ENCODE assay signal across 17 mouse cellular contexts in the genomic region with DNA sequence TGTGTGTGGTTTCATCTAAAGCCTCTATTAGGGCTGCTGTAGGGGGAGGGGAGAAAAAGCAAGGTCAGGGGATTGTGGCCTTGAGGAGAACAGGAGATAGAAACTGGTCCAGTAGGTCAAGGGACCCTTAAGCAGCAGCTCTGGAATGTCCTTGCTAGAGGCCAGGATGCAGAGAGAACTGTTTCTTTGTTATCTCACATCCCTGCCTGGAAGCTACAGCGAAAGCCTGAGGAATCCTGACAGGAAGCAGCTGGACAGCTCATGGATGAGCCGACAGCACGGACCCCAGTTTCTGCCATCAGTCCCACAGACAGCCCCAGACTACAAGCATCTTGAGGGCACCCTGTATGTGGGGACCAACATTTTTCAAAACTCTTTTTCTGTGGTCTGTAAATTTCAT.
DNase-seq lines count a peak whose midpoint lies in the region; ATAC-seq and TF ChIP-seq lines count a peak whose summit lies in the region.
"Had no signal": no experiment of that assay in that cellular context is flagged by ENCODE, and none has a peak within 500 bp of the region (broad histone marks: within the 10 kb centered on the region; RNA-seq: fewer than 3 reads in every experiment).

No protein-coding gene starts in this region.

- intact Hi-C loops in left cerebral cortex, postnatal 14 days (cut with DNase I) = no loop called here

- H3K9ac ChIP-seq in forebrain, embryonic 11.5 days (ENCODE audit: low read length) = no peak overlapping the region
- no peak overlapping the region for H3K9ac ChIP-seq in forebrain, embryonic 15.5 days (replicated peaks)
- no peak overlapping the region for H3K9ac ChIP-seq in ES-Bruce4 (ENCODE audit: low read depth, poor library complexity, severe bottlenecking)
- H3K9ac ChIP-seq: liver, embryonic 14.5 days; midbrain, embryonic 15.5 days had no signal

- no peaks in the 10 kb centered on the region for H3K27me3 ChIP-seq in forebrain, embryonic 11.5 days (ENCODE audit: control insufficient read depth, insufficient read depth, low read length)
- H3K27me3 ChIP-seq in forebrain, embryonic 15.5 days = no peaks in the 10 kb centered on the region
- no peaks in the 10 kb centered on the region for H3K27me3 ChIP-seq in kidney, adult 2 months (replicated peaks; ENCODE audit: control insufficient read depth, insufficient read depth, low read length)
- H3K27me3 ChIP-seq in ES-Bruce4 (ENCODE audit: control insufficient read depth, insufficient read depth, low read length, poor library complexity, severe bottlenecking) = no peaks in the 10 kb centered on the region
- H3K27me3 ChIP-seq in embryonic facial prominence, embryonic 10.5 days (replicated peaks; ENCODE audit: low read depth, poor library complexity, severe bottlenecking) = no peaks in the 10 kb centered on the region
- H3K27me3 ChIP-seq: midbrain, embryonic 15.5 days had no signal

- no peak overlapping the region for H3K27ac ChIP-seq in forebrain, embryonic 11.5 days (ENCODE audit: low read depth, low read length)
- no peak overlapping the region for H3K27ac ChIP-seq in forebrain, embryonic 15.5 days (replicated peaks)
- H3K27ac ChIP-seq in kidney, adult 2 months (ENCODE audit: insufficient read depth, low read depth, low read length) = no peak overlapping the region
- no peak overlapping the region for H3K27ac ChIP-seq in ES-Bruce4 (ENCODE audit: insufficient read depth, low read length)
- H3K27ac ChIP-seq in embryonic facial prominence, embryonic 10.5 days (replicated peaks) = no peak overlapping the region
- H3K27ac ChIP-seq: limb, embryonic 10.5 days; liver, embryonic 14.5 days; midbrain, embryonic 15.5 days had no signal

- no peaks in the 10 kb centered on the region for H3K4me1 ChIP-seq in forebrain, embryonic 11.5 days (replicated peaks; ENCODE audit: control insufficient read depth, insufficient read depth, low read length)
- no peaks in the 10 kb centered on the region for H3K4me1 ChIP-seq in forebrain, embryonic 15.5 days
- H3K4me1 ChIP-seq in kidney, adult 2 months (ENCODE audit: control insufficient read depth, insufficient read depth, low read length) = peaks cover 11% of the 10 kb centered on the region
- H3K4me1 ChIP-seq in ES-Bruce4 (ENCODE audit: control insufficient read depth, insufficient read depth, low read length) = peaks cover 3% of the 10 kb centered on the region
- H3K4me1 ChIP-seq in embryonic facial prominence, embryonic 10.5 days = peaks cover 19% of the 10 kb centered on the region
- H3K4me1 ChIP-seq: midbrain, embryonic 15.5 days had no signal

- TF ChIP-seq CTCF in kidney, adult 2 months (conservative IDR thresholded peaks at IDR 0.05; ENCODE audit: insufficient read depth, insufficient read length, low read depth, low read length) = no peak
- TF ChIP-seq CTCF in ES-Bruce4 (IDR thresholded peaks at IDR 0.05; ENCODE audit: low read depth, low read length) = no peak

- no peak overlapping the region for H3K4me2 ChIP-seq in forebrain, embryonic 11.5 days (ENCODE audit: low read depth, low read length, severe bottlenecking)
- H3K4me2 ChIP-seq in forebrain, embryonic 15.5 days (replicated peaks) = no peak overlapping the region
- H3K4me2 ChIP-seq: midbrain, embryonic 15.5 days had no signal

- no peaks in the 10 kb centered on the region for H3K36me3 ChIP-seq in forebrain, embryonic 11.5 days (ENCODE audit: control insufficient read depth, insufficient read depth, low read length)
- H3K36me3 ChIP-seq in forebrain, embryonic 15.5 days = no peaks in the 10 kb centered on the region
- no peaks in the 10 kb centered on the region for H3K36me3 ChIP-seq in kidney, adult 2 months (ENCODE audit: control insufficient read depth, insufficient read depth, low read length)
- no peaks in the 10 kb centered on the region for H3K36me3 ChIP-seq in ES-Bruce4 (ENCODE audit: control insufficient read depth, insufficient read depth, low read length, poor library complexity, severe bottlenecking)
- H3K36me3 ChIP-seq in embryonic facial prominence, embryonic 10.5 days (replicated peaks) = no peaks in the 10 kb centered on the region
- H3K36me3 ChIP-seq: G1E; limb, embryonic 10.5 days; midbrain, embryonic 15.5 days had no signal

- no peak for ATAC-seq in forebrain, embryonic 11.5 days (replicated peaks; ENCODE audit: low FRiP score)
- no peak for ATAC-seq in forebrain, embryonic 15.5 days (replicated peaks)
- ATAC-seq: midbrain, embryonic 15.5 days had no signal

- no peaks in the 10 kb centered on the region for H3K9me3 ChIP-seq in forebrain, embryonic 11.5 days (ENCODE audit: control insufficient read depth, low read length)
- H3K9me3 ChIP-seq in forebrain, embryonic 15.5 days = no peaks in the 10 kb centered on the region
- H3K9me3 ChIP-seq in ES-Bruce4 (replicated peaks; ENCODE audit: control insufficient read depth, insufficient read depth, low read length, poor library complexity, severe bottlenecking) = peaks cover 10% of the 10 kb centered on the region
- no peaks in the 10 kb centered on the region for H3K9me3 ChIP-seq in embryonic facial prominence, embryonic 10.5 days
- H3K9me3 ChIP-seq: G1E; limb, embryonic 10.5 days; midbrain, embryonic 15.5 days had no signal

- peak; percentile 29 for DNase-seq in forebrain, embryonic 11.5 days (ENCODE audit: low spot score)
- DNase-seq in kidney, postnatal 10 days = peak; percentile 60
- no peak for DNase-seq in kidney, adult 2 months
- DNase-seq in embryonic facial prominence, embryonic 10.5 days (ENCODE audit: low spot score) = peak; percentile 20
- no peak for DNase-seq in left cerebral cortex, postnatal 14 days (ENCODE audit: low spot score in 2 of 2)
- DNase-seq in urinary bladder, adult 2 months (ENCODE audit: low spot score) = no peak
- DNase-seq: B cell, adult 2 months; cerebellum, adult 2 months; heart, postnatal 36 days; kidney, adult 11 months; spleen, adult 18-20 months had no signal

- TF ChIP-seq EP300 in ES-Bruce4 (IDR thresholded peaks at IDR 0.05; ENCODE audit: insufficient read depth, low read depth, low read length) = peak; percentile 93

- TF ChIP-seq POLR2A in kidney, adult 2 months (IDR thresholded peaks at IDR 0.05; ENCODE audit: low read depth, low read length) = no peak
- TF ChIP-seq POLR2A in ES-Bruce4 (IDR thresholded peaks at IDR 0.05; ENCODE audit: insufficient read depth, low read length) = no peak

- 61% methylated on average over 3 of the region's 3 CpGs for WGBS in forebrain, embryonic 11.5 days
- 81% methylated on average over 3 of the region's 3 CpGs for WGBS in forebrain, embryonic 15.5 days
- 57% methylated on average over 3 of the region's 3 CpGs for WGBS in kidney, adult 2 months
- WGBS in embryonic facial prominence, embryonic 10.5 days = 36% methylated on average over 3 of the region's 3 CpGs

- no peak overlapping the region for H3K4me3 ChIP-seq in forebrain, embryonic 11.5 days (ENCODE audit: low read depth, low read length)
- H3K4me3 ChIP-seq in forebrain, embryonic 15.5 days = no peak overlapping the region
- H3K4me3 ChIP-seq in kidney, adult 2 months (ENCODE audit: insufficient read depth, low read depth, low read length) = no peak overlapping the region
- H3K4me3 ChIP-seq in ES-Bruce4 (ENCODE audit: low read depth, low read length) = no peak overlapping the region
- no peak overlapping the region for H3K4me3 ChIP-seq in embryonic facial prominence, embryonic 10.5 days
- H3K4me3 ChIP-seq: limb, embryonic 10.5 days; midbrain, embryonic 15.5 days had no signal

Comparison
In these comparisons a context has a peak if more than half of its experiments do, and no peak if none do; other contexts are left out.
1. DNase-seq: peak in forebrain, embryonic 11.5 days (single experiment), kidney, postnatal 10 days (single experiment) and embryonic facial prominence, embryonic 10.5 days (single experiment); none in kidney, adult 2 months (single experiment), left cerebral cortex, postnatal 14 days (0 of 2) and urinary bladder, adult 2 months (single experiment).